Mouse (Mus musculus) thymus, adult 2 months (tissue): ENCODE data around the gene Chrna4. TPM values are rescaled to one million over a fixed set of nuclear protein-coding genes. Genes with fewer than 3 reads are reported as not detected.

Source experiments
- DNase-seq: peaks from one replicate; pipeline ENCODE4 v3.0.0; 2021
- H3K27ac ChIP-seq: fragments of 200-500 bp; 2 replicates; pipeline ENCODE4 v1.5.1; 2012; ENCODE audit warnings: low read length, control low read depth; ENCODE audit not compliant: control insufficient read depth, insufficient read depth
- H3K27me3 ChIP-seq: fragments of 200-500 bp; 2 replicates; pipeline ENCODE4 v1.6.1; 2012; ENCODE audit warnings: mild to moderate bottlenecking, low read length, moderate library complexity, mixed read lengths; ENCODE audit not compliant: control insufficient read depth, insufficient read depth
- H3K36me3 ChIP-seq: fragments of 200-500 bp; 2 replicates; pipeline ENCODE4 v1.6.1; 2012; ENCODE audit warnings: mild to moderate bottlenecking, low read length, moderate library complexity; ENCODE audit not compliant: control insufficient read depth, insufficient read depth
- H3K4me1 ChIP-seq: fragments of 200-500 bp; replicated peaks from 2 replicates; pipeline ENCODE4 v1.6.1; 2012; ENCODE audit warnings: low read length; ENCODE audit not compliant: control insufficient read depth, insufficient read depth
- H3K4me3 ChIP-seq: fragments of 200-500 bp; 2 replicates; pipeline ENCODE4 v1.5.1; 2012; ENCODE audit warnings: mild to moderate bottlenecking, low read length, control low read depth, moderate library complexity; ENCODE audit not compliant: control insufficient read depth, insufficient read depth
- CTCF ChIP-seq: fragments of 200-500 bp; IDR thresholded peaks from 2 replicates; pipeline ENCODE4 v1.5.1; 2012; ENCODE audit warnings: mild to moderate bottlenecking, control low read depth, low read length, moderate library complexity, borderline replicate concordance; ENCODE audit not compliant: control insufficient read depth, poor library complexity, insufficient read depth; ENCODE audit errors: extremely low read depth
- POLR2A ChIP-seq: fragments of 200-500 bp; IDR thresholded peaks from 2 replicates; pipeline ENCODE4 v1.6.1; 2012; ENCODE audit warnings: mild to moderate bottlenecking, low read length, control low read depth, moderate library complexity; ENCODE audit not compliant: control insufficient read depth, poor library complexity, insufficient read depth; ENCODE audit errors: extremely low read depth
- WGBS: fragments of 180-500 bp; shearing (Covaris S2); methylation state at CpG from one replicate; pipeline ENCODE4 v1.1.7; 2018; 5-methylcytosine and 5-hydroxymethylcytosine counted together
- polyA plus RNA-seq: library from polyadenylated mRNA; depleted of rRNA; stranded (reverse); fragments of >200 nt; gene quantifications from 2 replicates; pipeline ENCODE4 v1.2.3, GENCODE M21; 2012

Chrna4 gene
- polyA plus RNA-seq, 1 experiment = 0.18 TPM

GRCm38 (mm10) chr2:181058193-181058592 is 14.8 kb upstream of the Chrna4 start:
- Histone ChIP-seq H3K27me3 (no peaks in the 10 kb centered on the region), H3K4me1 (no peaks in the 10 kb centered on the region), H3K36me3 (no peaks in the 10 kb centered on the region), H3K4me3 (no peak overlapping the region), H3K27ac (no peak overlapping the region)
- WGBS = 35% methylated on average over 3 of the region's 3 CpGs
- no peak for DNase-seq
- no peak for TF ChIP-seq POLR2A
- no peak for TF ChIP-seq CTCF

DNA sequence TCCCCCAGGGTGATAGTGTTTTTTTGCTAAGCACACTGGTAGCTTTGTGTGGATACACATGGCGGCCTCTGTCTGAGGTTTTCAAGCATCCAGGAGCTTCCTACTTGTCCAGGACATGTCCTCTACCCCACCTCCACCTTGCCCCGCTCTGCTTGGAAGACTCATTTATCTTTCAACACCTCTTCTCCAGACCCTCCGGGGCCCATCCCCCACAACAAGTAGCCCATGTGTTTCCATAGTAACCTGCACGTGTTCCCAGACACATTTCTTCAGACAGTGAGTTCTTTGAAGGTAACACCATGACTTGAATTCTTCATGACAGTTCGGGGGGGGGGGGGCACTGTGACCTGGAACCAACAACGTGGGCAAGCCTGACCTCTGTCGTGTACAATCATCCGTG is 14.0 kb upstream of the Chrna4 start:
- Histone ChIP-seq H3K36me3 (no peaks in the 10 kb centered on the region), H3K27me3 (no peaks in the 10 kb centered on the region), H3K4me3 (no peak overlapping the region), H3K4me1 (no peaks in the 10 kb centered on the region), H3K27ac (no peak overlapping the region)
- no peak for DNase-seq
- no peak for TF ChIP-seq POLR2A
- TF ChIP-seq CTCF = no peak
- 66% methylated on average over 8 of the region's 8 CpGs for WGBS

DNA sequence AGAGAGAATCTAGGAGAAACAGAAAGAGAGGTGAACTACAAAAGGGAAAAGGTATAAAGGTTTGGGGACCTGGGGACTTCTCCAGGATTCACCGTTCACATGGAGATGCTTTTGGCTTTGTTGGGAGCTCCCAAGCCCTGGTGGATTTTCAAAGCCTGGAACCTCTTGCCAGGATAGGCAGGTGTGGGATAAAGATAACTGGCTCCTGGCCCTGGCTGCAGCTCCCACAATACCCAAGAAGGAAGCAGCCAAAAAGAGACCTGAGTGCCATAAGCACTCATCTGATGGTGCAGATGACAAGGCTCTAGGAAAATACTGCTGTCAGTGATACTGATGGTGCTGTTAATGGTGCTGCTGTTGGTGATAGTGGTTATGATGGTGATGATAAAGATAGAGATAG is 8.8 kb upstream of the Chrna4 start:
- no peaks in the 10 kb centered on the region for H3K36me3 ChIP-seq
- TF ChIP-seq CTCF (no peak), POLR2A (no peak)
- no peak overlapping the region for H3K27ac ChIP-seq
- H3K27me3 ChIP-seq = no peaks in the 10 kb centered on the region
- WGBS = 85% methylated on average over 1 of the region's 1 CpGs
- no peaks in the 10 kb centered on the region for H3K4me1 ChIP-seq
- no peak for DNase-seq
- no peak overlapping the region for H3K4me3 ChIP-seq

- TF ChIP-seq CTCF (no peak), POLR2A (no peak)
- 86% methylated on average over 9 of the region's 9 CpGs for WGBS
- Histone ChIP-seq H3K27me3 (no peaks in the 10 kb centered on the region), H3K4me1 (no peaks in the 10 kb centered on the region), H3K36me3 (no peaks in the 10 kb centered on the region), H3K4me3 (no peak overlapping the region), H3K27ac (no peak overlapping the region)
- no peak for DNase-seq
Observed at GRCm38 (mm10) chr2:181048986-181049385, 5.6 kb upstream of the Chrna4 start.

DNA sequence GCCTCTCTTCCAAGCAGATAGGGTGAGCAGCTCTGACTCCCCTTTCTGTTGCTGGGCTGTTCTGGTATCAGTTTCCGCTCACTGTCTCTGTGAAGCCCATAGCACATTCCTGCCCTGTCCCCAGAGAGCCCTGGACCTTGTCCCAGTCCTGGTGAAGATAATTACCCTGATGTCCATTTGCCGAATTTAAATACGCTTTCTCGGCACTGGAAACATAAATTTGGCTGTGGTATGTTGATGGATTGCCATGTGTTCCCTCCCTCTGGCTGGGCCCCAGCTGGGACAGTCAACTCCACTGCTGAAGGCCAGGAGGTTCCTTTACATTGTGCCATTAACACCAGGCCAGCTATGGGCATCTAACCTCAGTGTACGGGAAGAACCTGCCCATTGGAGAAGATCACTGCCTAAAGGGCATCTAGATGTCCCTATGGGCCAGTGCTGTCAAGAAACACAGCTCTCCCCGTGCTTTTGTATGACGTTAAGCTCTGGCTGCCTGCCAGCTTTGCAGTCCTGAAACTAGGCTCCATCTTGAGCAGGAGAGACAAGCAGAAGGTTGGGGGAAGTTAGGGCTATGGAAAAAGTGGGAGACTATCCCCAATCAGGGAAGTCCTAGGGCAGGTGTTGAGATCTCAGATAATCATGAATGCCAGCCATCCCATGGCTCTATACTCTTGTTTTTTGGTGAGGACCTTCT is 5.1 kb upstream of the Chrna4 start:
- no peaks in the 10 kb centered on the region for H3K36me3 ChIP-seq
- H3K27ac ChIP-seq = no peak overlapping the region
- H3K4me1 ChIP-seq = no peaks in the 10 kb centered on the region
- DNase-seq = no peak
- TF ChIP-seq CTCF (no peak), POLR2A (no peak)
- WGBS = 75% methylated on average over 7 of the region's 7 CpGs
- no peak overlapping the region for H3K4me3 ChIP-seq
- no peaks in the 10 kb centered on the region for H3K27me3 ChIP-seq

GRCm38 (mm10) chr2:181044001-181044400 is 655 bp upstream of the Chrna4 start:
- no peaks in the 10 kb centered on the region for H3K4me1 ChIP-seq
- no peaks in the 10 kb centered on the region for H3K36me3 ChIP-seq
- no peak for DNase-seq
- TF ChIP-seq CTCF (no peak), POLR2A (no peak)
- WGBS = 45% methylated on average over 3 of the region's 3 CpGs
- no peak overlapping the region for H3K27ac ChIP-seq
- H3K4me3 ChIP-seq = no peak overlapping the region
- H3K27me3 ChIP-seq = no peaks in the 10 kb centered on the region; the same call in 1 of the 2 replicates

DNA sequence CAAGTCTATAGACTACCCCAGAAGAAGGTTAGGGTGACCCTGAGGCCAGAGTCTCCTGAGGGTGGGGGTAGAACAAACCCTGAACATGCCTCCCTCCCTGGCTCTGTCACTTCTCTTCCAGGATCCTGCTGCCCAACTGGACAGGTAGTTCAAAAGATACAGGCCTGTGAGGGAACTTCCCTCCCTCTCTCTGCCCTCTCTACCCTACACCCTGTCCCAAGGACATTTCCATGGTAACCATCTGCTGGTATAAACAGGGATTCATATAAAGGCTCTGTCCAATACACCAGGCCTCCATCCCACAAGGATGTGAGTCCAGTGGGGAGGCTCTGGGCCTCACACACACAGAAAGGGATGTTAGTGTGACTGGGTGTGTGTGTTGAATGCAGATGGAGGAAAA is 970 bp downstream of the Chrna4 start:
- DNase-seq = no peak
- Histone ChIP-seq H3K36me3 (no peaks in the 10 kb centered on the region), H3K4me3 (no peak overlapping the region), H3K27ac (no peak overlapping the region), H3K4me1 (no peaks in the 10 kb centered on the region), H3K27me3 (peaks cover 6% of the 10 kb centered on the region)
- TF ChIP-seq POLR2A (no peak), CTCF (no peak)
